Mouse (Mus musculus): ENCODE results near the gene Ncoa1. TPM values are rescaled to one million over a fixed set of nuclear protein-coding genes. Genes with fewer than 3 reads are reported as not detected.

Ncoa1 gene
- polyA plus RNA-seq, 1 experiment from 2014 or later = 5.6 TPM

DNA sequence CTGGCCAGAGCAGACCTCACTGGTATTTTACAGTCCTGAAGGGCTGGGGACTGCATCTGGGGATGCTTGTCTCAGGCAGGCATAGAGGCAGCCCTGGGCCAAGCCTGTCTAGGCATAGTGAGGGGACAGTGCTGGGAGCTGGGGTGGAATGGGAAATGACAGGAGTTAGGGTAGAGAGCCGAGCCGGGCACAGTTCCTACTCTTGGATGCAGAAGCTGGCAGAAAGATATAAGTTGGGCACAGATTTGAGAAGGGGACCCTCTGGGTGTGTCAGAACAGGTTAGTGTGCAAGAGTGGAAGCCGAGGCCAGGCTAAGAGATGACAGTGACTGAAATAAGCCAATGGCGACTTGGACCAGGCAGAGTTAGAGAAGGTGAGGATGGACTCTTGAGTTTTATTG lies 274.8 kb downstream of the Ncoa1 start:
- no peak for ATAC-seq (ENCODE audit: insufficient read depth, low FRiP score)
- Histone ChIP-seq H3K36me3 (ENCODE audit: control insufficient read depth, insufficient read depth, low read length) (peaks cover 2% of the 10 kb centered on the region; the same call in 1 of the 2 replicates), H3K9ac (ENCODE audit: low read length) (no peak overlapping the region), H3K27me3 (ENCODE audit: control insufficient read depth, insufficient read depth, low read length) (no peaks in the 10 kb centered on the region), H3K27ac (ENCODE audit: low read length) (no peak overlapping the region), H3K9me3 (replicated peaks; ENCODE audit: control insufficient read depth, low read length) (no peaks in the 10 kb centered on the region), H3K4me1 (ENCODE audit: control insufficient read depth, insufficient read depth, low read length) (no peaks in the 10 kb centered on the region), H3K4me2 (ENCODE audit: low read depth, low read length) (no peak overlapping the region), H3K4me3 (replicated peaks; ENCODE audit: low read length) (no peak overlapping the region)
- WGBS = 87% methylated on average over 4 of the region's 4 CpGs

DNA sequence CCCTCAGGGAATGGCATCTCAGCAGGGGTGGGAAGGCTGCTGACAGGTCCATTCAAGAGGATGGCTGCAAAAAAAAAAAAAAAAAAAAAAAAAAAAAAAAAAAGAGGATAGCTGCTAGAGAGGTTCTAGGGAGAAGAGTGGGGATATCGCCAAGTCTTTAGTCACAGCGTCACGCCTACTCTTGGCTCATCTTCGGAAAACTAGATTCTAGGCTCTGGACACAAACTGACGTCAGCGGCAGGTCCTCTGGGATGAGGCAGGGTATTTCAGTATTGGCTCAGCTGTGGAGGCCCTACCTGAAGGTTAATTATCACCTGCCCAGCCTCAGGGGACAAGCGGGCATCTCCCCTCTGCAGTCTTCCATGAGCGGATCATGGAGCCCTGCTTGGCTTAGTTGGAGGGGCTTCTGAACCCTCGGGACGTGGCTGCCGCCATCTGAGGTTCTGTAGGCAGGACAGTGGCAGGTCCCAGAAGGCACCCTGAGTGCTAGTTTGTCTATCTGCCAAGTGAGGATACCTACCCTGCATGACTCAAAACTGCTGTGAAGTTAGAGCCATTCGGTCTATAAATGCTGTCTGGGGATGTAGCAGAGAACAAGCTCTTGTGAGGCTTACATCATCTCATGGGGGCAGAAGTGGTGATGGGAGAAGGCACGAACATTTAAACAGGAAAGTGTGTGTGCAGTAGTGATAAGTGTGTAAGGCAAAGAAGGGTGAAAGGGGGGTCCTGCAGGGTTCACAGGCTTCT lies 275.4 kb downstream of the Ncoa1 start:
- Histone ChIP-seq H3K4me2 (ENCODE audit: low read depth, low read length) (no peak overlapping the region), H3K4me3 (replicated peaks; ENCODE audit: low read length) (no peak overlapping the region), H3K9me3 (replicated peaks; ENCODE audit: control insufficient read depth, low read length) (no peaks in the 10 kb centered on the region), H3K36me3 (ENCODE audit: control insufficient read depth, insufficient read depth, low read length) (peaks cover 2% of the 10 kb centered on the region; the same call in 1 of the 2 replicates), H3K27me3 (ENCODE audit: control insufficient read depth, insufficient read depth, low read length) (no peaks in the 10 kb centered on the region), H3K27ac (ENCODE audit: low read length) (no peak overlapping the region), H3K9ac (ENCODE audit: low read length) (no peak overlapping the region), H3K4me1 (ENCODE audit: control insufficient read depth, insufficient read depth, low read length) (no peaks in the 10 kb centered on the region)
- WGBS = 84% methylated on average over 13 of the region's 13 CpGs
- no peak for ATAC-seq (ENCODE audit: insufficient read depth, low FRiP score)

DNA sequence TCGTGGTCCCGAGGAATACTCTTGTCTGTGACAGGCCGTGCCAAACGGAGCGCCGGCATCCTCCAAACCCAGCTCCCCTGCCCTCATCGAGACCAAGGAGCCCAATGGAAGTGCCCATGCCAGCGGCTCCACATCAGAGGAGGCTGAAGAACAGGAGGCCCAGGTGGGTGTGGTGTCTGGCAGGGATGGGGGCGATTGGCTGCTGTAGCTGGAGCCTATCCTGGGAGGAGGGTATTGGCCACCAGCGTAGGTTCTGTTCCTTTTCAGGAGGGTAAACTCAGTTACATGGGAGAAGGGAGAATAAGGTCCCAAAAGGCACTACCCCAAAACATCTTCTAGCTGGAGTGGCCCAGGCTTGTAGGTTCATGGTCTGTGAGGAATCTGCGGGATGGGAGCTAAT lies 277.7 kb downstream of the Ncoa1 start:
- WGBS = 91% methylated on average over 11 of the region's 11 CpGs
- H3K27ac ChIP-seq (ENCODE audit: low read length) = no peak overlapping the region
- no peaks in the 10 kb centered on the region for H3K9me3 ChIP-seq (replicated peaks; ENCODE audit: control insufficient read depth, low read length)
- no peaks in the 10 kb centered on the region for H3K4me1 ChIP-seq (ENCODE audit: control insufficient read depth, insufficient read depth, low read length)
- H3K9ac ChIP-seq (ENCODE audit: low read length) = no peak overlapping the region
- H3K4me2 ChIP-seq (ENCODE audit: low read depth, low read length) = no peak overlapping the region
- H3K4me3 ChIP-seq (replicated peaks; ENCODE audit: low read length) = no peak overlapping the region
- no peaks in the 10 kb centered on the region for H3K27me3 ChIP-seq (ENCODE audit: control insufficient read depth, insufficient read depth, low read length)
- no peak for ATAC-seq (ENCODE audit: insufficient read depth, low FRiP score)
- H3K36me3 ChIP-seq (ENCODE audit: control insufficient read depth, insufficient read depth, low read length) = peaks cover 2% of the 10 kb centered on the region; the same call in 1 of the 2 replicates

DNA sequence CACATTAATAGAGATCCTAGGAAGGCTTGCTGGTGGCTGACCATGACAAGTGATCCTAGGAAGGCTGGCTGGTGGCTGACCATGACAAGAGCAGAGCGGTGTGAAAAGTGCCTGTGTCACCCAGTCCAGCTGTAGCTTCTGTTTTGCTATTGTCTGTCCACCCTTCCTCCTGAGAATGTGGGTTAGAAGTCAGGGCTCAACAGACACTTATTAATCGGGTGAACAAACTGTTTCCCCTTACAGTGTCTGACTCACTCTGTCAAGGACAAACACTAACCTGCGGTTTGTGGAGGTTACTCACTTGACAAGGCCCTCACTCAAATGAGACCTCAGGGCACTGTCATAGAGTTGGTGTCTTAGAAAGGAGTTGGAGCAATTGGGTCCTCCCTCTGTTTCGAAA lies 278.3 kb downstream of the Ncoa1 start:
- no peak overlapping the region for H3K4me2 ChIP-seq (ENCODE audit: low read depth, low read length)
- WGBS = 73% methylated on average over 4 of the region's 4 CpGs
- no peak for ATAC-seq (ENCODE audit: insufficient read depth, low FRiP score)

More for the DNA sequence above, 278.3 kb downstream of the Ncoa1 start:
- H3K4me1 ChIP-seq (ENCODE audit: control insufficient read depth, insufficient read depth, low read length) = 0 out of 2 replicates have a peak, but pooled peaks cover under 1% of the 10 kb centered on the region
- no peak overlapping the region for H3K4me3 ChIP-seq (replicated peaks; ENCODE audit: low read length)
- no peaks in the 10 kb centered on the region for H3K27me3 ChIP-seq (ENCODE audit: control insufficient read depth, insufficient read depth, low read length)
- no peaks in the 10 kb centered on the region for H3K9me3 ChIP-seq (replicated peaks; ENCODE audit: control insufficient read depth, low read length)
- H3K27ac ChIP-seq (ENCODE audit: low read length) = no peak overlapping the region
- no peak overlapping the region for H3K9ac ChIP-seq (ENCODE audit: low read length)
- peaks cover 2% of the 10 kb centered on the region; the same call in 1 of the 2 replicates for H3K36me3 ChIP-seq (ENCODE audit: control insufficient read depth, insufficient read depth, low read length)

Other genes starting within 250 kb of the Ncoa1 start
- 5.0 and 5.1 TPM in 2 replicates for gene Ptrhd1, start 243.2 kb downstream of the Ncoa1 start, polyA plus RNA-seq (2015; fragmentation: Nextera tagmentation; extraction: Ambion mirVana)
- gene Cenpo, start 242.9 kb downstream of the Ncoa1 start, polyA plus RNA-seq (2015; fragmentation: Nextera tagmentation; extraction: Ambion mirVana) = 12.1 TPM in 2 replicates
- gene Itsn2, start 115.5 kb upstream of the Ncoa1 start, polyA plus RNA-seq (2015; fragmentation: Nextera tagmentation; extraction: Ambion mirVana) = 30.5 and 33.3 TPM in 2 replicates
- not detected in 2 replicates for gene Gm3625, start 115.7 kb upstream of the Ncoa1 start, polyA plus RNA-seq (2015; fragmentation: Nextera tagmentation; extraction: Ambion mirVana)